In genomic region chr13:91915192-91915581, GRCm38 (mm10) we compare ENCODE assay signal across 13 mouse cellular contexts. TPM values are rescaled to one million over a fixed set of nuclear protein-coding genes. Genes with fewer than 3 reads are reported as not detected.
DNase-seq lines count a peak whose midpoint lies in the region; ATAC-seq and TF ChIP-seq lines count a peak whose summit lies in the region.
"Had no signal": no experiment of that assay in that cellular context is flagged by ENCODE, and none has a peak within 500 bp of the region (broad histone marks: within the 10 kb centered on the region; RNA-seq: fewer than 3 reads in every experiment).

No protein-coding gene starts in this region.

- WGBS in heart, embryonic 16.5 days, result 42% methylated on average over 4 of the region's 4 CpGs
- 26% methylated on average over 4 of the region's 4 CpGs for WGBS in forebrain, embryonic 15.5 days
- 58% methylated on average over 4 of the region's 4 CpGs for WGBS in lung, postnatal 0 days

- DNase-seq in heart, adult 9 months (ENCODE audit: low spot score in 2 of 2), result no peak
- DNase-seq in A20 (ENCODE audit: low read depth, low spot score), result peak; percentile 15
- no peak for DNase-seq in right cerebral cortex, postnatal 4 days
- DNase-seq in lung, postnatal 0 days (ENCODE audit: low spot score), result no peak
- DNase-seq in adrenal gland, postnatal 4 days (ENCODE audit: low spot score in 2 of 2), result no peak

- H3K27ac ChIP-seq in heart, embryonic 16.5 days (ENCODE audit: low read length), result no peak overlapping the region
- H3K27ac ChIP-seq in forebrain, embryonic 15.5 days (replicated peaks), result peak overlapping the region; percentile 25; the same call in 1 of the 2 replicates
- H3K27ac ChIP-seq in lung, postnatal 0 days (ENCODE audit: low read length), result no peak overlapping the region
- H3K27ac ChIP-seq: kidney, embryonic 15.5 days; limb, embryonic 12.5 days had no signal

- peaks cover 7% of the 10 kb centered on the region for H3K4me1 ChIP-seq in heart, embryonic 16.5 days (ENCODE audit: control insufficient read depth, insufficient read depth, low read length)
- H3K4me1 ChIP-seq in forebrain, embryonic 15.5 days, result peaks cover 17% of the 10 kb centered on the region
- no peaks in the 10 kb centered on the region for H3K4me1 ChIP-seq in lung, postnatal 0 days (ENCODE audit: insufficient read depth, low read depth, low read length)
- H3K4me1 ChIP-seq: kidney, embryonic 15.5 days had no signal

- no peaks in the 10 kb centered on the region for H3K9me3 ChIP-seq in heart, embryonic 16.5 days (replicated peaks; ENCODE audit: control insufficient read depth, low read length)
- H3K9me3 ChIP-seq in forebrain, embryonic 15.5 days, result no peaks in the 10 kb centered on the region
- H3K9me3 ChIP-seq in lung, postnatal 0 days (ENCODE audit: low read length), result no peaks in the 10 kb centered on the region
- H3K9me3 ChIP-seq: kidney, embryonic 15.5 days; limb, embryonic 12.5 days had no signal

- no peaks in the 10 kb centered on the region for H3K36me3 ChIP-seq in heart, embryonic 16.5 days (ENCODE audit: control insufficient read depth, insufficient read depth)
- H3K36me3 ChIP-seq in forebrain, embryonic 15.5 days, result no peaks in the 10 kb centered on the region
- no peaks in the 10 kb centered on the region for H3K36me3 ChIP-seq in lung, postnatal 0 days (ENCODE audit: insufficient read depth, low read length)
- H3K36me3 ChIP-seq: kidney, embryonic 15.5 days; limb, embryonic 12.5 days had no signal

- TF ChIP-seq EP300 in lung, postnatal 0 days (IDR thresholded peaks at IDR 0.05), result no peak

- TF ChIP-seq CTCF in lung, postnatal 0 days (IDR thresholded peaks at IDR 0.05), result no peak

- H3K4me3 ChIP-seq in heart, embryonic 16.5 days (ENCODE audit: low read length), result no peak overlapping the region
- H3K4me3 ChIP-seq in forebrain, embryonic 15.5 days, result no peak overlapping the region
- H3K4me3 ChIP-seq in lung, postnatal 0 days (ENCODE audit: low read depth, low read length), result no peak overlapping the region
- H3K4me3 ChIP-seq: kidney, embryonic 15.5 days; limb, embryonic 12.5 days had no signal

- H3K9ac ChIP-seq in heart, embryonic 16.5 days (ENCODE audit: low read length), result no peak overlapping the region
- H3K9ac ChIP-seq in forebrain, embryonic 15.5 days (replicated peaks), result no peak overlapping the region
- H3K9ac ChIP-seq in lung, postnatal 0 days (replicated peaks; ENCODE audit: low read depth), result no peak overlapping the region
- H3K9ac ChIP-seq: kidney, embryonic 15.5 days; limb, embryonic 12.5 days; lung, embryonic 14.5 days had no signal

- ATAC-seq in heart, embryonic 16.5 days (replicated peaks; ENCODE audit: extremely low read depth, insufficient read depth, low FRiP score), result 0 out of 2 replicates have a peak, but pooled peaks have one; percentile 11
- ATAC-seq in forebrain, embryonic 15.5 days (replicated peaks), result no peak
- peak; percentile 87 for ATAC-seq in megakaryocyte progenitor cell, adult 5-6 weeks (replicated peaks; ENCODE audit: poor library complexity)
- ATAC-seq in lung, postnatal 0 days, result no peak

- H3K27me3 ChIP-seq in heart, embryonic 16.5 days (ENCODE audit: control insufficient read depth, insufficient read depth, low read length), result no peaks in the 10 kb centered on the region
- no peaks in the 10 kb centered on the region for H3K27me3 ChIP-seq in forebrain, embryonic 15.5 days
- no peaks in the 10 kb centered on the region for H3K27me3 ChIP-seq in lung, postnatal 0 days (replicated peaks; ENCODE audit: insufficient read depth, low read length)
- H3K27me3 ChIP-seq: kidney, embryonic 15.5 days; limb, embryonic 12.5 days had no signal

- no peak overlapping the region for H3K4me2 ChIP-seq in heart, embryonic 16.5 days (ENCODE audit: low read depth, low read length)
- peak overlapping the region; percentile 16 for H3K4me2 ChIP-seq in forebrain, embryonic 15.5 days (replicated peaks)
- H3K4me2 ChIP-seq in lung, postnatal 0 days (replicated peaks; ENCODE audit: low read depth, low read length), result no peak overlapping the region
- H3K4me2 ChIP-seq: kidney, embryonic 15.5 days; lung, embryonic 14.5 days had no signal

RNA-seq across cellular contexts. Expression of gene Ckmt2, which starts 38.5 kb away (rescaled TPM):
- polyA plus RNA-seq in heart, embryonic 16.5 days (2015; fragmentation: Nextera tagmentation; extraction: Ambion mirVana), result 83.5 and 94.8 TPM in 2 replicates
- polyA plus RNA-seq in forebrain, embryonic 15.5 days (2015; fragmentation: Nextera tagmentation; extraction: Ambion mirVana), result not detected in 2 replicates
- total RNA-seq in megakaryocyte progenitor cell, adult 5-6 weeks (2015), result not detected in 2 replicates
- not detected in 2 replicates for total RNA-seq in megakaryocyte progenitor cell, adult 5-6 weeks (2017)
- 0.20 and 0.44 TPM in 2 replicates for polyA plus RNA-seq in lung, postnatal 0 days (2015; fragmentation: Nextera tagmentation; extraction: Ambion mirVana)
- 1 to 10 TPM; 6.5 to 7.6 TPM for total RNA-seq in adrenal gland, postnatal 4 days (2021)
- polyA plus RNA-seq: cortical plate, adult 2 months; limb, embryonic 12.5 days; lung, embryonic 14.5 days; small intestine, adult 2 months had no signal

Comparison
In these comparisons a context has a peak if more than half of its experiments do, and no peak if none do; other contexts are left out.
1. ATAC-seq: peak in heart, embryonic 16.5 days (single experiment) and megakaryocyte progenitor cell, adult 5-6 weeks (single experiment); none in forebrain, embryonic 15.5 days (single experiment) and lung, postnatal 0 days (single experiment).
2. RNA of gene Ckmt2, which starts 38.5 kb away (polyA plus RNA-seq): 83.5 to 94.8 TPM in heart, embryonic 16.5 days; 0.20 to 0.44 TPM in lung, postnatal 0 days and not detected in forebrain, embryonic 15.5 days; every median in the first group is over 10 times any median in the second.